Mouse (Mus musculus) urinary bladder, postnatal 10 days (tissue): ENCODE data around the gene Hmgn1.
A peak's percentile ranks its signal among the peaks of the same experiment; 100 is the strongest.
"Not testable (repeated sequence)": the region's sequence is repeated elsewhere in the genome, so short reads cannot be mapped to it uniquely, and the experiment has no call there.

ENCODE experiments used
- DNase-seq: peaks from one replicate; pipeline ENCODE4 v3.0.0; 2022; ENCODE audit warnings: low spot score

Gene Hmgn1

GRCm38 (mm10) chr16:96126684-96127171, 801 bp downstream of the Hmgn1 start:
- no peak for DNase-seq

GRCm38 (mm10) chr16:96120022-96120623, 7.4 kb downstream of the Hmgn1 start:
- DNase-seq = no peak

- no peak for DNase-seq
These were observed 12.8 kb downstream of the Hmgn1 start for GRCm38 (mm10) chr16:96114729-96115128.

GRCm38 (mm10) chr16:96112769-96113168, 14.8 kb downstream of the Hmgn1 start:
- no peak for DNase-seq

GRCm38 (mm10) chr16:96110655-96111345, 16.7 kb downstream of the Hmgn1 start:
- no peak for DNase-seq

- no peak for DNase-seq
These were observed 17.9 kb downstream of the Hmgn1 start for GRCm38 (mm10) chr16:96109673-96110072.

- no peak for DNase-seq
These were observed 24.5 kb downstream of the Hmgn1 start for GRCm38 (mm10) chr16:96103036-96103435.

GRCm38 (mm10) chr16:96097811-96098210, 29.7 kb downstream of the Hmgn1 start:
- not testable (repeated sequence) for DNase-seq

- no peak for DNase-seq
These were observed 31.6 kb downstream of the Hmgn1 start for GRCm38 (mm10) chr16:96095966-96096365.

- no peak for DNase-seq
These were observed 35.7 kb downstream of the Hmgn1 start for GRCm38 (mm10) chr16:96091515-96092504.

GRCm38 (mm10) chr16:96088120-96088519, 39.4 kb downstream of the Hmgn1 start:
- no peak for DNase-seq

- DNase-seq = no peak
These were observed 40.1 kb downstream of the Hmgn1 start for GRCm38 (mm10) chr16:96087436-96087835.

- no peak for DNase-seq
These were observed 40.5 kb downstream of the Hmgn1 start for GRCm38 (mm10) chr16:96087001-96087400.

- DNase-seq = no peak
These were observed 41.9 kb downstream of the Hmgn1 start for GRCm38 (mm10) chr16:96085597-96085996.

- no peak for DNase-seq
These were observed 44.3 kb downstream of the Hmgn1 start for GRCm38 (mm10) chr16:96083179-96083646.

GRCm38 (mm10) chr16:96082301-96083178, 45.0 kb downstream of the Hmgn1 start, which contains the start of gene Brwd1:
Gene Brwd1, minus strand, starts transcription at chr16:96082526.
- DNase-seq = peak; percentile 56

- DNase-seq = peak; percentile 20
These were observed 45.7 kb downstream of the Hmgn1 start for GRCm38 (mm10) chr16:96081742-96082241.

- peak; percentile 45 for DNase-seq
These were observed 46.2 kb downstream of the Hmgn1 start for GRCm38 (mm10) chr16:96081331-96081730.

- no peak for DNase-seq
These were observed 47.0 kb downstream of the Hmgn1 start for GRCm38 (mm10) chr16:96080524-96080923.
